Mouse (Mus musculus) lung, embryonic 15.5 days (tissue): ENCODE measurements around the gene Zfp512b. TPM values are rescaled to one million over a fixed set of nuclear protein-coding genes. Genes with fewer than 3 reads are reported as not detected.

Source experiments
- ATAC-seq: fragments of 200-750 bp; cut with Nextera tagmentation; 2 replicates; pipeline ENCODE4 v1.8.0; 2017; ENCODE audit warnings: moderate number of reproducible peaks, borderline replicate concordance; ENCODE audit not compliant: low FRiP score, low TSS enrichment; ENCODE audit errors: extremely low read depth
- H3K27ac ChIP-seq: fragments of 300-500 bp; sonication (generic); 2 replicates; pipeline ENCODE4 v1.5.1; 2015; ENCODE audit warnings: moderate library complexity, mild to moderate bottlenecking, inconsistent platforms
- H3K27me3 ChIP-seq: fragments of 300-500 bp; sonication (generic); 2 replicates; pipeline ENCODE4 v1.6.1; 2015; ENCODE audit warnings: inconsistent platforms
- H3K36me3 ChIP-seq: fragments of 300-500 bp; sonication (generic); 2 replicates; pipeline ENCODE4 v1.6.1; 2015; ENCODE audit warnings: inconsistent platforms
- H3K4me1 ChIP-seq: fragments of 300-500 bp; sonication (generic); 2 replicates; pipeline ENCODE4 v1.6.1; 2015; ENCODE audit warnings: inconsistent platforms
- H3K4me2 ChIP-seq: fragments of 300-500 bp; sonication (generic); 2 replicates; pipeline ENCODE4 v1.6.1; 2015; ENCODE audit warnings: inconsistent platforms, mild to moderate bottlenecking, moderate library complexity
- H3K4me3 ChIP-seq: fragments of 300-500 bp; sonication (generic); 2 replicates; pipeline ENCODE4 v1.5.1; 2015; ENCODE audit warnings: mild to moderate bottlenecking, inconsistent platforms
- H3K9ac ChIP-seq: fragments of 300-500 bp; sonication (generic); 2 replicates; pipeline ENCODE4 v1.6.1; 2015; ENCODE audit warnings: inconsistent platforms
- H3K9me3 ChIP-seq: fragments of 300-500 bp; sonication (generic); 2 replicates; pipeline ENCODE4 v1.6.1; 2016; ENCODE audit warnings: inconsistent platforms
- WGBS: fragments of 180-500 bp; shearing (Covaris S2); methylation state at CpG from one replicate; pipeline ENCODE4 v1.1.7; 2015; 5-methylcytosine and 5-hydroxymethylcytosine counted together
- polyA plus RNA-seq: library from polyadenylated mRNA; unstranded; fragments of >200 nt; fragmentation: Nextera tagmentation; extraction: Ambion mirVana; gene quantifications from 2 replicates; pipeline ENCODE4 v1.2.1, GENCODE M21; 2015

The Zfp512b gene
- polyA plus RNA-seq, 1 experiment from 2014 or later = 52.3 TPM

GRCm38 (mm10) chr2:181579681-181580080 is 12.9 kb downstream of the Zfp512b start:
- 84% methylated on average over 1 of the region's 1 CpGs for WGBS
- Histone ChIP-seq H3K36me3 (peaks cover 16% of the 10 kb centered on the region), H3K27ac (no peak overlapping the region), H3K27me3 (no peaks in the 10 kb centered on the region), H3K9me3 (no peaks in the 10 kb centered on the region), H3K4me2 (no peak overlapping the region), H3K4me1 (peaks cover 22% of the 10 kb centered on the region), H3K4me3 (no peak overlapping the region), H3K9ac (no peak overlapping the region)
- ATAC-seq = no peak

GRCm38 (mm10) chr2:181578790-181579618 is 13.6 kb downstream of the Zfp512b start:
- ATAC-seq = no peak
- WGBS = 22% methylated on average over 5 of the region's 5 CpGs
- H3K9me3 ChIP-seq = no peaks in the 10 kb centered on the region
- H3K4me3 ChIP-seq = no peak overlapping the region
- H3K9ac ChIP-seq = no peak overlapping the region
- H3K36me3 ChIP-seq = peaks cover 9% of the 10 kb centered on the region
- H3K27ac ChIP-seq = no peak overlapping the region
- peaks cover 22% of the 10 kb centered on the region for H3K4me1 ChIP-seq
- H3K4me2 ChIP-seq = no peak overlapping the region
- H3K27me3 ChIP-seq = no peaks in the 10 kb centered on the region

- no peaks in the 10 kb centered on the region for H3K27me3 ChIP-seq
- no peak overlapping the region for H3K9ac ChIP-seq
- H3K27ac ChIP-seq = no peak overlapping the region
- peaks cover 22% of the 10 kb centered on the region for H3K4me1 ChIP-seq
- ATAC-seq = no peak
- no peak overlapping the region for H3K4me2 ChIP-seq
- H3K4me3 ChIP-seq = no peak overlapping the region
- WGBS = 64% methylated on average over 7 of the region's 7 CpGs
- peaks cover 4% of the 10 kb centered on the region; the same call in 1 of the 2 replicates for H3K36me3 ChIP-seq
- H3K9me3 ChIP-seq = no peaks in the 10 kb centered on the region
Measured at GRCm38 (mm10) chr2:181577981-181578581, 14.5 kb downstream of the Zfp512b start.

- Histone ChIP-seq H3K27me3 (no peaks in the 10 kb centered on the region), H3K4me1 (peaks cover 18% of the 10 kb centered on the region), H3K4me2 (no peak overlapping the region), H3K9me3 (no peaks in the 10 kb centered on the region), H3K4me3 (no peak overlapping the region), H3K36me3 (peaks cover 5% of the 10 kb centered on the region; the same call in 1 of the 2 replicates), H3K9ac (no peak overlapping the region), H3K27ac (no peak overlapping the region)
- WGBS = 74% methylated on average over 2 of the region's 2 CpGs
- ATAC-seq = no peak
Measured at GRCm38 (mm10) chr2:181577126-181577525, 15.5 kb downstream of the Zfp512b start.

GRCm38 (mm10) chr2:181576613-181577012 is 16.0 kb downstream of the Zfp512b start:
- Histone ChIP-seq H3K27me3 (no peaks in the 10 kb centered on the region), H3K27ac (no peak overlapping the region), H3K4me2 (no peak overlapping the region), H3K4me1 (peaks cover 16% of the 10 kb centered on the region), H3K9me3 (no peaks in the 10 kb centered on the region), H3K4me3 (no peak overlapping the region), H3K9ac (no peak overlapping the region), H3K36me3 (peaks cover 5% of the 10 kb centered on the region; the same call in 1 of the 2 replicates)
- WGBS = 87% methylated on average over 2 of the region's 2 CpGs
- ATAC-seq = no peak

- Histone ChIP-seq H3K27me3 (no peaks in the 10 kb centered on the region), H3K9me3 (no peaks in the 10 kb centered on the region), H3K36me3 (peaks cover 5% of the 10 kb centered on the region; the same call in 1 of the 2 replicates), H3K4me2 (no peak overlapping the region), H3K4me1 (peaks cover 7% of the 10 kb centered on the region), H3K4me3 (no peak overlapping the region), H3K27ac (no peak overlapping the region), H3K9ac (no peak overlapping the region)
- WGBS = 91% methylated on average over 7 of the region's 7 CpGs
- no peak for ATAC-seq
Measured at GRCm38 (mm10) chr2:181574921-181575545, 17.6 kb downstream of the Zfp512b start.

GRCm38 (mm10) chr2:181573961-181574360 is 18.6 kb downstream of the Zfp512b start:
- Histone ChIP-seq H3K4me1 (no peaks in the 10 kb centered on the region), H3K9me3 (no peaks in the 10 kb centered on the region), H3K27ac (no peak overlapping the region), H3K4me3 (no peak overlapping the region), H3K36me3 (peaks cover 5% of the 10 kb centered on the region; the same call in 1 of the 2 replicates), H3K27me3 (no peaks in the 10 kb centered on the region), H3K4me2 (no peak overlapping the region), H3K9ac (no peak overlapping the region)
- WGBS = 91% methylated on average over 9 of the region's 9 CpGs
- no peak for ATAC-seq

- Histone ChIP-seq H3K4me2 (no peak overlapping the region), H3K4me3 (no peak overlapping the region), H3K9me3 (no peaks in the 10 kb centered on the region), H3K9ac (no peak overlapping the region), H3K36me3 (peaks cover 5% of the 10 kb centered on the region; the same call in 1 of the 2 replicates), H3K4me1 (no peaks in the 10 kb centered on the region), H3K27me3 (no peaks in the 10 kb centered on the region), H3K27ac (no peak overlapping the region)
- no peak for ATAC-seq
- WGBS = 93% methylated on average over 15 of the region's 15 CpGs
Measured at GRCm38 (mm10) chr2:181572921-181573920, 19.4 kb downstream of the Zfp512b start.

- Histone ChIP-seq H3K4me2 (no peak overlapping the region), H3K36me3 (peaks cover 5% of the 10 kb centered on the region; the same call in 1 of the 2 replicates), H3K27ac (no peak overlapping the region), H3K27me3 (no peaks in the 10 kb centered on the region), H3K4me3 (no peak overlapping the region), H3K4me1 (no peaks in the 10 kb centered on the region), H3K9ac (no peak overlapping the region), H3K9me3 (no peaks in the 10 kb centered on the region)
- WGBS = 86% methylated on average over 11 of the region's 11 CpGs
- no peak for ATAC-seq
Measured at GRCm38 (mm10) chr2:181571941-181572670, 20.5 kb downstream of the Zfp512b start.

GRCm38 (mm10) chr2:181570921-181571595 is 21.5 kb downstream of the Zfp512b start:
- no peak; the same call in 1 of the 2 replicates for ATAC-seq
- H3K4me1 ChIP-seq = no peaks in the 10 kb centered on the region
- WGBS = 60% methylated on average over 6 of the region's 6 CpGs
- no peak overlapping the region for H3K4me3 ChIP-seq
- H3K27me3 ChIP-seq = no peaks in the 10 kb centered on the region
- H3K9ac ChIP-seq = no peak overlapping the region
- no peak overlapping the region for H3K4me2 ChIP-seq
- H3K9me3 ChIP-seq = no peaks in the 10 kb centered on the region
- H3K36me3 ChIP-seq = peaks cover 5% of the 10 kb centered on the region; the same call in 1 of the 2 replicates
- H3K27ac ChIP-seq = no peak overlapping the region
